Mouse (Mus musculus) hindbrain, embryonic 14.5 days (tissue): ENCODE measurements around the gene Gpr84. TPM values are rescaled to one million over a fixed set of nuclear protein-coding genes. Genes with fewer than 3 reads are reported as not detected.

Source experiments
- ATAC-seq: fragments of 200-750 bp; cut with Nextera tagmentation; 2 replicates; pipeline ENCODE4 v1.8.0; 2017; ENCODE audit warnings: moderate number of reproducible peaks, mild to moderate bottlenecking, moderate TSS enrichment, moderate library complexity; ENCODE audit not compliant: low FRiP score
- DNase-seq: peaks from one replicate; pipeline ENCODE4 v3.0.0-alpha.2; 2015; ENCODE audit warnings: low spot score
- H3K27ac ChIP-seq: fragments of 300-500 bp; sonication (generic); 2 replicates; pipeline ENCODE4 v1.5.1; 2014; ENCODE audit warnings: mild to moderate bottlenecking, moderate library complexity
- H3K27me3 ChIP-seq: fragments of 300-500 bp; sonication (generic); 2 replicates; pipeline ENCODE4 v1.6.1; 2014; ENCODE audit warnings: mild to moderate bottlenecking, low read length, mixed read lengths; ENCODE audit not compliant: control insufficient read depth, insufficient read depth
- H3K36me3 ChIP-seq: fragments of 300-500 bp; sonication (generic); replicated peaks from 2 replicates; pipeline ENCODE4 v1.6.1; 2014; ENCODE audit not compliant: control insufficient read depth, insufficient read depth
- H3K4me1 ChIP-seq: fragments of 300-500 bp; sonication (generic); replicated peaks from 2 replicates; pipeline ENCODE4 v1.6.1; 2014; ENCODE audit warnings: antibody characterized with exemption, low read length, mixed read lengths; ENCODE audit not compliant: control insufficient read depth, insufficient read depth
- H3K4me2 ChIP-seq: fragments of 300-500 bp; sonication (generic); replicated peaks from 2 replicates; pipeline ENCODE4 v1.6.1; 2014; ENCODE audit warnings: mild to moderate bottlenecking, moderate library complexity
- H3K4me3 ChIP-seq: fragments of 300-500 bp; sonication (generic); replicated peaks from 2 replicates; pipeline ENCODE4 v1.5.1; 2014; ENCODE audit warnings: mild to moderate bottlenecking, low read length
- H3K9ac ChIP-seq: fragments of 300-500 bp; sonication (generic); 2 replicates; pipeline ENCODE4 v1.6.1; 2014
- H3K9me3 ChIP-seq: fragments of 300-500 bp; sonication (generic); 2 replicates; pipeline ENCODE4 v1.6.1; 2016; ENCODE audit warnings: low read length; ENCODE audit not compliant: control insufficient read depth
- WGBS: fragments of 180-500 bp; shearing (Covaris S2); extraction: QIAGEN DNeasy Blood & Tissue Kit; methylation state at CpG from one replicate; pipeline ENCODE4 v1.1.7; 2014; 5-methylcytosine and 5-hydroxymethylcytosine counted together
- polyA plus RNA-seq: library from polyadenylated mRNA; unstranded; fragments of >200 nt; fragmentation: Nextera tagmentation; extraction: Ambion mirVana; gene quantifications from 2 replicates; pipeline ENCODE4 v1.2.1, GENCODE M21; 2014

The Gpr84 gene
- polyA plus RNA-seq, 1 experiment from 2014 or later: 0.12 TPM

DNA sequence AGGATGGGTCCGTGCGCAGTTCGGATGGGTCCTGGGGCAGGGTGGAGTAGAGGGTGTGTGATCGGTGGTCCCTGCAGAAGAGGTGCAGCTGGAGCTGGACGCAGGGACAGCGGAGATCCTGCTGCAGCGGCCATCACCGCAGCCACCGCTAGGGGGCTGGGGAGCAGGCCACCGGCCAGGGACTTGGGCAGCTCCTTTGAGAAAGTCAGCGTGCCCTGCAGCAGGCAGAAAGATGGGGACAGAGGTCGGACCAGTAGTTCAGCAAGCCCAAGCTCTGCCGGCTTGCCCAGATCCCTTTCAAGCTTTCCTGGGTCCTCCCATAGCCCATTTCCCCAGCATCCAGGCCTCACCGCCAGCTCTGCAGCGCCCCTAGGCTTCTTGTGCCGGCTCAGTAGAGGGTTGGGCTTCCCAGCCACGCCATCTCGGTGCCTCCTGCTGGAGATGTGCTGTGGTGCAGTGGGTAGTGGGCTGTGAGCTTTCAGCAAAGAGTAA, 4.6 kb upstream of the Gpr84 start:
- 0 out of 2 replicates have a peak overlapping the region, but pooled peaks have one; percentile 29 for H3K9ac ChIP-seq

DNA sequence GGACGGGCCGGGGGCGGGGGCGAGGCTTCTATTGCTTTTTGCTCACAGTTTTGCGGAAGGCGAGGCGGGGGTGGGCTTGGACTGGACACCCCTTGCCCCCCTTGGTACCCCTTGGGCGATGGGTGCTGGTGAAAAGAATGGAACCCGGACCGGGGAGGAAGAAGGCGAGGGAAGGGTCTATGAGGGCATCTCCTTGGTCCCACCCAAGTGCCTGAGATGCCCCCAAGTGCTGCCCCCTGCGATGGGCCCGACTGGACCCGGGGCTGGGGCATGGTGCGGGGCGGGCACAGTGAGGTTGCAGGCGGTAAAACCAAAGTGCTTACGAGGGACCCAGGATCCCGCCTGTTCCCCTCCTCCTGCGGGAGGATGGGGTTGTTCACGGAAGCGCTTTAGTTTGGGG, 3.8 kb upstream of the Gpr84 start:
- 28% methylated on average over 21 of the region's 22 CpGs for WGBS
- peaks cover 7% of the 10 kb centered on the region; the same call in 1 of the 2 replicates for H3K4me1 ChIP-seq
- H3K36me3 ChIP-seq: peaks cover 40% of the 10 kb centered on the region
- no peak for DNase-seq
- no peak overlapping the region for H3K4me3 ChIP-seq
- H3K27ac ChIP-seq: no peak overlapping the region
- H3K9ac ChIP-seq: peak overlapping the region; percentile 39; the same call in 1 of the 2 replicates
- H3K4me2 ChIP-seq: peak overlapping the region; percentile 40
- ATAC-seq: 0 out of 2 replicates have a peak, but pooled peaks have one; percentile 2
- H3K27me3 ChIP-seq: no peaks in the 10 kb centered on the region
- no peaks in the 10 kb centered on the region for H3K9me3 ChIP-seq

More for the DNA sequence above, 4.6 kb upstream of the Gpr84 start:
- H3K27ac ChIP-seq: no peak overlapping the region
- H3K4me2 ChIP-seq: peak overlapping the region; percentile 40
- no peaks in the 10 kb centered on the region for H3K9me3 ChIP-seq
- DNase-seq (peak; percentile 77), ATAC-seq (peak; percentile 72; the same call in 1 of the 2 replicates)
- H3K4me1 ChIP-seq: peaks cover 7% of the 10 kb centered on the region; the same call in 1 of the 2 replicates
- peak overlapping the region; percentile 11; the same call in 1 of the 2 replicates for H3K4me3 ChIP-seq
- WGBS: 2% methylated on average over 18 of the region's 18 CpGs
- no peaks in the 10 kb centered on the region for H3K27me3 ChIP-seq
- H3K36me3 ChIP-seq: peaks cover 41% of the 10 kb centered on the region

DNA sequence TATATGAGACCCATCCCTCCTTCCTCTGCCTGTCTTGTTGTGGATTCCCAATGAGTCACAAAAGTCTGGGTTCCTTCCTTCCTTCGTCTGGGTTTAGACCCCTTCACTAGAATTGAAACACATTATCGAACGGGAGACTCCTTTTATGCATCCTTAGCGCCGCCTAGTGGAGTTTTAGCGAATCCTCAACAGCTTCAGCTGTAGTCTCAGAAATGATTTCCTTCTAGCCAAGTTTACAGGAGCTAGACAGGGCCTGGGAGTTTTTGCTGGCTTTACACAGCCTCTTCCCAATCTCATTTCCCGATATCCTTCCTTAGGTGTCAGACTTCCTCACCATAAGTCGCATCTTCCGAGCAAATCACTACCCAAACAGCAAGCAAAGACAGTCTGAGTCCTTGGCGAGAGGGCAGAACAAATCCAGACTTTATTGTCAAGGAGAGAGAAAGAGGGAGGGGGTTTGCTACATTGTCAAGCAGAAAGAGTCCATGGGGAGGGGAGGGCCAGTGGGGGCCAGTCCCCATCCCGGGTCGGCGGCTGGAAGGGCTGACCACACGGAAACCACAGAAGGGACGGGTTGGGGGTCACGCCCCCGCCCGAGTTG, 3.2 kb upstream of the Gpr84 start:
- WGBS: 10% methylated on average over 18 of the region's 18 CpGs
- peaks cover 12% of the 10 kb centered on the region for H3K4me1 ChIP-seq
- DNase-seq: peak; percentile 89
- ATAC-seq: 0 out of 2 replicates have a peak, but pooled peaks have one; percentile 3
- 0 out of 2 replicates have a peak overlapping the region, but pooled peaks have one; percentile 39 for H3K9ac ChIP-seq
- peak overlapping the region; percentile 27; the same call in 1 of the 2 replicates for H3K27ac ChIP-seq
- no peaks in the 10 kb centered on the region for H3K9me3 ChIP-seq
- H3K4me2 ChIP-seq: no peak overlapping the region
- peaks cover 35% of the 10 kb centered on the region for H3K36me3 ChIP-seq
- H3K27me3 ChIP-seq: no peaks in the 10 kb centered on the region
- H3K4me3 ChIP-seq: no peak overlapping the region

DNA sequence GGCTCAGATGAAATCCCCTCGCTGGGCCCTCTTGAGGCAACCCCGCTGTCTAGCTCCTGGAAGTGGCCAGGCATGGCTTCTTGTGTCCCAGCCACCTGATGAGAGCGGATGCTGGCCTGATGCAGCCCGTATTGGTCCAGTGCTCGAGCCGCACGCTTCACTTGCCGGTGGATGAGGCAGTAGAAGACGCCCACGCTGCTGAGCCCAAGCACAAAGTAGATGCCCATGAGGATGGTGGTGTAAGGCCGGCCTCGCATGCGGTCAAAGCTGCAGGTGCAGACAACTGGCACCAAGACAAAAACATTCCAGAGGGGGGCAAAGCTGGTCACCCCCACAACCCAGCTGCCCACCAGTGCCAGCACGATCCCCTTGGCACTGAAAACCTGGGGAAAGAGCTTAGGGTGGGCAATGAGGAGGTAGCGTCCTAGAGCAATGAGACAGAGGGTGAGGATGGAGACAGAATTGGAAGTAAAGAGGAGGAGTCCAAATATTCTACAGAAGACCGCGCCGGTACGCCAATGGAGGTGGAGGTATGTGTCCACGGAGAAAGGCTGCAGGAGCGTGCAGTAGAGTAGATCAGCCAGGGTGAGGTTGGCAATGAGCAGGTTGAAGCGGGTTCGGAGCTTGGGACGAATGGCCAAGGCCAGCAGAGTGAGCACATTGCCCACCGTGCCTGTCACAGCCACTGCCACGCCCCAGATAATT, 1.4 kb downstream of the Gpr84 start:
- Histone ChIP-seq H3K9me3 (no peaks in the 10 kb centered on the region), H3K9ac (peak overlapping the region; percentile 45; the same call in 1 of the 2 replicates)
- ATAC-seq: no peak

DNA sequence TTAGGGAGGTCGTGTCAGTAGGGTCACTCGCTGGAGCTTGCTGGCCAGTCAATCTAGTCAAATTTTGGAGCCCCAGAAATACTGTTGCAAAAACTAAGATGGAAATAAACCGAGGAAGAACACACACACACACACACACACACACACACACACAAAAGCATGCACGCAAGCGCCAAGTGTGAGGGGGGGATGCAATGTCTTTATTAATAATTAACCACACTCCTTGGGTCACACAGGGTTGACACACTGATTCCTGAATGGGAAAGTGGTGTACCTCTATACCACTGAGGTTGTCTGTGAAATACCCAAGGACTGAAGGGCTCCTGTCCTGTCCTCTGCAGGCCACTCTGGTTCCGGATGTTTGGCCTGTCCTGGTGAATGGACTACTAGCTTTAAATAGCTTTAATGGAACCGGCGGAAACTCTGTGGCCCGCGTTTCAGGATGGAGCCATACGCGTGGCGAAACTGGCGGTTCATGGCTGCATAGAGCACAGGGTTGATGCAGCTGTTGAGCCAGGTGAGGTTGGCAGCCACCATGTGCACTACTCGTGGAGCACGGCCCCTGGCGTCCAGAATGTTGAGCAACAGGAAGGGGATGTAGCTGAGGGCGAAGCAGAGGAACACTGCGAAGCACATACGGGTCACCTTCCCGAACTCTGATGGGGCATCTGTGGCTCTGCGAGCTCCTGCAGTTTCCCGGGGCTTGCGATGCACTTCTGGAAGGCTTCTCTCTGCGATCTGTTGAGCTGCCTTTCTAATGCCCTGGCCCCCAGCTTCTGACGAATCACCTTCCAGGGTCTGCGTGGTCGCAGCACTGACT, 2.1 kb downstream of the Gpr84 start:
- no peak overlapping the region for H3K27ac ChIP-seq
- no peaks in the 10 kb centered on the region for H3K27me3 ChIP-seq
- ATAC-seq: no peak
- peak overlapping the region; percentile 45; the same call in 1 of the 2 replicates for H3K9ac ChIP-seq
- WGBS: 44% methylated on average over 28 of the region's 28 CpGs
- no peak overlapping the region for H3K4me3 ChIP-seq
- H3K4me2 ChIP-seq: peak overlapping the region; percentile 6; the same call in 1 of the 2 replicates
- H3K36me3 ChIP-seq: no peaks in the 10 kb centered on the region
- H3K9me3 ChIP-seq: no peaks in the 10 kb centered on the region
- DNase-seq: no peak
- H3K4me1 ChIP-seq: peaks cover 36% of the 10 kb centered on the region

More for the DNA sequence above, 1.4 kb downstream of the Gpr84 start:
- DNase-seq: no peak
- no peak overlapping the region for H3K27ac ChIP-seq
- H3K4me1 ChIP-seq: peaks cover 28% of the 10 kb centered on the region
- no peak overlapping the region for H3K4me3 ChIP-seq
- no peaks in the 10 kb centered on the region for H3K36me3 ChIP-seq
- 61% methylated on average over 26 of the region's 26 CpGs for WGBS
- H3K27me3 ChIP-seq: no peaks in the 10 kb centered on the region
- H3K4me2 ChIP-seq: peak overlapping the region; percentile 6; the same call in 1 of the 2 replicates

DNA sequence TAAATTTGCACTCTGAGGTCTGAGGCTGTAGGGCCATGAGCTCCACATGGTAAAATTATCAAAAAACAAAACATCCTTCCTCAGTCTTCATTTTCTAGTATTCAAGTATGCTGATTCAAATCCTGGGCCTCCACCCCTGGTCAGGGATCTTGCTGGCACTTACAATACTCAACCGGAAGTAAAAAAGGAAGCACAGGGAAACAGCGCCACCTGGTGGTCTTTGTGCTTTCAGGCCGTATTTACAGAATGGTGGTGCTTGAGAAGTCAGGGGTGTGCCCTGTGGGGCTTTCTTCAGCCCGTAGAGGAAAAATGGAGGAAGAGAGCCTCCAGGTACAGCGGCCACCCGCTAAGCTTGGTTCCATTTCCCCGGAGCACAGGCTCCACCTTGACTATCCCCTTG, 3.3 kb downstream of the Gpr84 start:
- no peak overlapping the region for H3K9ac ChIP-seq
- H3K4me2 ChIP-seq: no peak overlapping the region
- peak; percentile 97 for DNase-seq
- H3K27me3 ChIP-seq: no peaks in the 10 kb centered on the region
- peak overlapping the region; percentile 98 for H3K27ac ChIP-seq
- peak; percentile 12; the same call in 1 of the 2 replicates for ATAC-seq
- H3K9me3 ChIP-seq: no peaks in the 10 kb centered on the region
- 1% methylated on average over 7 of the region's 7 CpGs for WGBS
- H3K36me3 ChIP-seq: no peaks in the 10 kb centered on the region
- H3K4me3 ChIP-seq: no peak overlapping the region
- peaks cover 47% of the 10 kb centered on the region for H3K4me1 ChIP-seq

DNA sequence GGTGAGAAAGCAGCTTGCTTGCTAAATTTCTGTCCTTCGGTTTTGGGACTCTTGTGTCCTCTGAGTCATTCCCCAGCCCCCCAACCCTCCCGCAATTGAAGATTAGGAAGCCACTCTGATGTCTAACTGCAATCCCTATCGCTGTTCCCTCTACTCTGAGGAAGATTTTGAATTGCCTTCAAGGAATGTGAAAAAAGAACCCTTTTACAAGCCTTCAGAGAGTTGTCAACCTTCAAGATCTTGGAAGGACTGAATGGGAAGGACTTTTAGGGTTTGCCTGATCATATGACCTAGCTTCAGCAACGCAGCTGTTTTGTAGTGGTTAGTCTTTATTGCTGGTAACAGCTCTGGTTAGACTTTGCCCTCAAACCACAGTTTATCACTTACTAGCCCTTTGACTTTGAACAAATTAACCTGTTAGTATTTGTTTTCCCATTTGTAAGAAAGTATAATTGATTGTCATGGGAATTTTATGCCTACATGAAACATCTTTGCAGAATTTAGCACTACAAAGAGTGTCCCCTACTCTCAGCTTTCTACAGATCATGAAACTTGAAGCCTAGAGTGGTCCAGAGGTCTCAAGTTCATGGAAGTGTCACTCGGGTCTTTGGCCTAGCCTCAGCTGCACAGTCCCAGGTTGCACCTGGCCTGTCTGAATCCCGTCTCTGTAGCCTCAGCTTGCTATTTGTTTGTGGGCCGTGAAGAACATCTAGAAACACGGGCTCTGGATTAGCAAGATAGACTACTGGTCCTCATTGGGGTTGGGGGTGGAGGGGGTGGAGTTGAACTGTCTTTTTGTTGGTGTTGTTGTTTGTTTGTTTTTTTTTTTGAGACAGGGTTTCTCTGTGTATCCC, 4.4 kb downstream of the Gpr84 start:
- peak overlapping the region; percentile 28 for H3K4me3 ChIP-seq
- peak overlapping the region; percentile 98 for H3K27ac ChIP-seq
- DNase-seq (no peak), ATAC-seq (no peak)
- H3K36me3 ChIP-seq: no peaks in the 10 kb centered on the region
- WGBS: 31% methylated on average over 8 of the region's 8 CpGs
- peaks cover 58% of the 10 kb centered on the region for H3K4me1 ChIP-seq
- peak overlapping the region; percentile 73 for H3K4me2 ChIP-seq
- H3K9me3 ChIP-seq: no peaks in the 10 kb centered on the region
- peak overlapping the region; percentile 70 for H3K9ac ChIP-seq
- H3K27me3 ChIP-seq: no peaks in the 10 kb centered on the region

DNA sequence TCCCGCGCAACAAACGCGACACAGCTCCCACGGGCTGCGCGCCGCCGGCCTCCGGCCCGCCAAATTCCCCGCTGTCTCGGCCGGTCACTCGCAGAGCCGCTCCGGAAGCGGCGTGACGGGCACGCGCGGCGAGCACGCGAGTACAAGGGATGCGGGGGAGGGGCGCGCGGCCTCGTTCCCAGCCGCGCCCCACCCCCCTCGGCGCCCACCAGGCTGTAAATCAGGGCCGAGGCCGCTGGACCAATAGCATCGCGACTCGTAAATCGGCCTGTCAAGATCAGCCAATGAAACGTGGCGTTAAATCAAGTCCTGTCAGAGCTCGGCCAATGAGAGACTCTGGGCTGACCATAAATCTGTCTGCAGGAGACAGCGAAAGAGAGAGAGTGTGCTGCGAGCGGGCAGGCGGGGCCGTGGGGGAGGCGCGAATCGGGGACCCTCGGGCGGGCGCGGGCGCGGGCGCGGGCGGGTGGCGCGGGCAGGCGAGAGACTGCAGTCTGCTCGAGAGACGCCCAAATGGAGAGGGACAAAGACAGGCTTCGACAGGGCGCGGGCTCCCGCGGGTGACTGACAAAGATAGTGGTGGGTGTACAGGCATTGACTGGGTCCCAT, 5.2 kb downstream of the Gpr84 start:
- H3K4me1 ChIP-seq: peaks cover 67% of the 10 kb centered on the region
- under 1% methylated on average over 71 of the region's 71 CpGs for WGBS
- no peaks in the 10 kb centered on the region for H3K27me3 ChIP-seq
- ATAC-seq: peak; percentile 96
- H3K4me3 ChIP-seq: peak overlapping the region; percentile 33
- peak; percentile 97 for DNase-seq
- H3K9me3 ChIP-seq: no peaks in the 10 kb centered on the region
- peak overlapping the region; percentile 70 for H3K9ac ChIP-seq
- peak overlapping the region; percentile 73 for H3K4me2 ChIP-seq
- H3K36me3 ChIP-seq: no peaks in the 10 kb centered on the region
- H3K27ac ChIP-seq: peak overlapping the region; percentile 98
